Mouse (Mus musculus): ENCODE measurements around the gene Rdh7. TPM values are rescaled to one million over a fixed set of nuclear protein-coding genes. Genes with fewer than 3 reads are reported as not detected.

Gene Rdh7
- total RNA-seq, 1 experiment from 2014 or later, result not detected

GRCm38 (mm10) chr10:127899783-127900182 is 11.2 kb upstream of the Rdh7 start:
- ATAC-seq (replicated peaks in 1 of 2; ENCODE audit: insufficient read depth in 1 of 2, low FRiP score in 2 of 2, low TSS enrichment in 1 of 2, low read depth in 1 of 2, poor library complexity in 2 of 2, severe bottlenecking in 2 of 2), result no peak

- ATAC-seq (replicated peaks in 1 of 2; ENCODE audit: insufficient read depth in 1 of 2, low FRiP score in 2 of 2, low TSS enrichment in 1 of 2, low read depth in 1 of 2, poor library complexity in 2 of 2, severe bottlenecking in 2 of 2), result no peak
Observed at GRCm38 (mm10) chr10:127898218-127898617, 9.6 kb upstream of the Rdh7 start, which contains the start of gene Sdr9c7. Gene Sdr9c7 (plus strand): TSS chr10:127898518.

GRCm38 (mm10) chr10:127897506-127897905 is 8.9 kb upstream of the Rdh7 start:
- no peak for ATAC-seq (replicated peaks in 1 of 2; ENCODE audit: insufficient read depth in 1 of 2, low FRiP score in 2 of 2, low TSS enrichment in 1 of 2, low read depth in 1 of 2, poor library complexity in 2 of 2, severe bottlenecking in 2 of 2)

GRCm38 (mm10) chr10:127896705-127897104 is 8.1 kb upstream of the Rdh7 start:
- no peak for ATAC-seq (replicated peaks in 1 of 2; ENCODE audit: insufficient read depth in 1 of 2, low FRiP score in 2 of 2, low TSS enrichment in 1 of 2, low read depth in 1 of 2, poor library complexity in 2 of 2, severe bottlenecking in 2 of 2)

GRCm38 (mm10) chr10:127893163-127894022 is 4.8 kb upstream of the Rdh7 start:
- ATAC-seq (replicated peaks in 1 of 2; ENCODE audit: insufficient read depth in 1 of 2, low FRiP score in 2 of 2, low TSS enrichment in 1 of 2, low read depth in 1 of 2, poor library complexity in 2 of 2, severe bottlenecking in 2 of 2), result peak; percentile 68 to 89

GRCm38 (mm10) chr10:127891481-127891880 is 2.9 kb upstream of the Rdh7 start:
- no peak for ATAC-seq (replicated peaks in 1 of 2; ENCODE audit: insufficient read depth in 1 of 2, low FRiP score in 2 of 2, low TSS enrichment in 1 of 2, low read depth in 1 of 2, poor library complexity in 2 of 2, severe bottlenecking in 2 of 2)

GRCm38 (mm10) chr10:127886971-127887370 is 1.6 kb downstream of the Rdh7 start:
- ATAC-seq (replicated peaks in 1 of 2; ENCODE audit: insufficient read depth in 1 of 2, low FRiP score in 2 of 2, low TSS enrichment in 1 of 2, low read depth in 1 of 2, poor library complexity in 2 of 2, severe bottlenecking in 2 of 2), result no peak

GRCm38 (mm10) chr10:127886551-127886950 is 2.1 kb downstream of the Rdh7 start:
- ATAC-seq (replicated peaks in 1 of 2; ENCODE audit: insufficient read depth in 1 of 2, low FRiP score in 2 of 2, low TSS enrichment in 1 of 2, low read depth in 1 of 2, poor library complexity in 2 of 2, severe bottlenecking in 2 of 2), result no peak

GRCm38 (mm10) chr10:127881041-127881440 is 7.6 kb downstream of the Rdh7 start:
- no peak for ATAC-seq (replicated peaks in 1 of 2; ENCODE audit: insufficient read depth in 1 of 2, low FRiP score in 2 of 2, low TSS enrichment in 1 of 2, low read depth in 1 of 2, poor library complexity in 2 of 2, severe bottlenecking in 2 of 2)

GRCm38 (mm10) chr10:127879155-127879688 is 9.4 kb downstream of the Rdh7 start:
- no peak for ATAC-seq (replicated peaks in 1 of 2; ENCODE audit: insufficient read depth in 1 of 2, low FRiP score in 2 of 2, low TSS enrichment in 1 of 2, low read depth in 1 of 2, poor library complexity in 2 of 2, severe bottlenecking in 2 of 2)

GRCm38 (mm10) chr10:127878262-127879057 is 10.2 kb downstream of the Rdh7 start:
- ATAC-seq (replicated peaks in 1 of 2; ENCODE audit: insufficient read depth in 1 of 2, low FRiP score in 2 of 2, low TSS enrichment in 1 of 2, low read depth in 1 of 2, poor library complexity in 2 of 2, severe bottlenecking in 2 of 2), result no peak

- no peak; a peak in 1 of 4 replicates for ATAC-seq (replicated peaks in 1 of 2; ENCODE audit: insufficient read depth in 1 of 2, low FRiP score in 2 of 2, low TSS enrichment in 1 of 2, low read depth in 1 of 2, poor library complexity in 2 of 2, severe bottlenecking in 2 of 2)
Observed at GRCm38 (mm10) chr10:127877681-127878080, 10.9 kb downstream of the Rdh7 start.

- ATAC-seq (replicated peaks in 1 of 2; ENCODE audit: insufficient read depth in 1 of 2, low FRiP score in 2 of 2, low TSS enrichment in 1 of 2, low read depth in 1 of 2, poor library complexity in 2 of 2, severe bottlenecking in 2 of 2), result no peak
Observed at GRCm38 (mm10) chr10:127872484-127872883, 16.1 kb downstream of the Rdh7 start.

- no peak for ATAC-seq (replicated peaks in 1 of 2; ENCODE audit: insufficient read depth in 1 of 2, low FRiP score in 2 of 2, low TSS enrichment in 1 of 2, low read depth in 1 of 2, poor library complexity in 2 of 2, severe bottlenecking in 2 of 2)
Observed at GRCm38 (mm10) chr10:127866232-127866631, 22.4 kb downstream of the Rdh7 start, which contains the start of gene Rdh16f2. Gene Rdh16f2 (plus strand): TSS chr10:127866474.

GRCm38 (mm10) chr10:127864931-127865330 is 23.7 kb downstream of the Rdh7 start:
- no peak for ATAC-seq (replicated peaks in 1 of 2; ENCODE audit: insufficient read depth in 1 of 2, low FRiP score in 2 of 2, low TSS enrichment in 1 of 2, low read depth in 1 of 2, poor library complexity in 2 of 2, severe bottlenecking in 2 of 2)

- no peak for ATAC-seq (replicated peaks in 1 of 2; ENCODE audit: insufficient read depth in 1 of 2, low FRiP score in 2 of 2, low TSS enrichment in 1 of 2, low read depth in 1 of 2, poor library complexity in 2 of 2, severe bottlenecking in 2 of 2)
Observed at GRCm38 (mm10) chr10:127856376-127856775, 32.2 kb downstream of the Rdh7 start.

GRCm38 (mm10) chr10:127849628-127850027 is 39.0 kb downstream of the Rdh7 start, which contains the start of gene Rdh19:
Gene Rdh19 (plus strand): TSS chr10:127849928.
- no peak for ATAC-seq (replicated peaks in 1 of 2; ENCODE audit: insufficient read depth in 1 of 2, low FRiP score in 2 of 2, low TSS enrichment in 1 of 2, low read depth in 1 of 2, poor library complexity in 2 of 2, severe bottlenecking in 2 of 2)

- no peak for ATAC-seq (replicated peaks in 1 of 2; ENCODE audit: insufficient read depth in 1 of 2, low FRiP score in 2 of 2, low TSS enrichment in 1 of 2, low read depth in 1 of 2, poor library complexity in 2 of 2, severe bottlenecking in 2 of 2)
Observed at GRCm38 (mm10) chr10:127848089-127848488, 40.5 kb downstream of the Rdh7 start.
